Mouse (Mus musculus) heart, embryonic 15.5 days (tissue): ENCODE data around the gene Ythdf1. TPM values are rescaled to one million over a fixed set of nuclear protein-coding genes. Genes with fewer than 3 reads are reported as not detected.

Experiments
- ATAC-seq: fragments of 200-750 bp; cut with Nextera tagmentation; replicated peaks from 2 replicates; pipeline ENCODE4 v1.8.0; 2017; ENCODE audit warnings: low read depth, moderate TSS enrichment; ENCODE audit not compliant: insufficient number of reproducible peaks, insufficient read depth, low FRiP score
- H3K27ac ChIP-seq: fragments of 300-500 bp; sonication (generic); 2 replicates; pipeline ENCODE4 v1.5.1; 2015; ENCODE audit warnings: mild to moderate bottlenecking, inconsistent platforms
- H3K27me3 ChIP-seq: fragments of 300-500 bp; sonication (generic); 2 replicates; pipeline ENCODE4 v1.6.1; 2015; ENCODE audit warnings: inconsistent platforms
- H3K36me3 ChIP-seq: fragments of 300-500 bp; sonication (generic); 2 replicates; pipeline ENCODE4 v1.6.1; 2015; ENCODE audit warnings: mild to moderate bottlenecking, inconsistent platforms
- H3K4me1 ChIP-seq: fragments of 300-500 bp; sonication (generic); replicated peaks from 2 replicates; pipeline ENCODE4 v1.6.1; 2015; ENCODE audit warnings: inconsistent platforms
- H3K4me2 ChIP-seq: fragments of 300-500 bp; sonication (generic); 2 replicates; pipeline ENCODE4 v1.6.1; 2015; ENCODE audit warnings: inconsistent platforms, mild to moderate bottlenecking, moderate library complexity
- H3K4me3 ChIP-seq: fragments of 300-500 bp; sonication (generic); 2 replicates; pipeline ENCODE4 v1.5.1; 2015; ENCODE audit warnings: mild to moderate bottlenecking, inconsistent platforms
- H3K9ac ChIP-seq: fragments of 300-500 bp; sonication (generic); 2 replicates; pipeline ENCODE4 v1.6.1; 2015; ENCODE audit warnings: mild to moderate bottlenecking, inconsistent platforms
- H3K9me3 ChIP-seq: fragments of 300-500 bp; sonication (generic); replicated peaks from 2 replicates; pipeline ENCODE4 v1.6.1; 2016; ENCODE audit warnings: inconsistent platforms
- WGBS: fragments of 180-500 bp; shearing (Covaris S2); methylation state at CpG from one replicate; pipeline ENCODE4 v1.1.7; 2015; ENCODE audit warnings: mixed read lengths; 5-methylcytosine and 5-hydroxymethylcytosine counted together
- microRNA-seq: library from miRNA; unstranded; fragments of <30 nt; microRNA quantifications from one replicate; pipeline ENCODE4, GENCODE M21; 2016
- polyA plus RNA-seq: library from polyadenylated mRNA; unstranded; fragments of >200 nt; fragmentation: Nextera tagmentation; extraction: Ambion mirVana; gene quantifications from 2 replicates; pipeline ENCODE4 v1.2.1, GENCODE M21; 2015

Gene Ythdf1
- polyA plus RNA-seq, 1 experiment from 2014 or later, result 32.9 TPM

GRCm38 (mm10) chr2:180861561-180861960, 59.2 kb downstream of the Ythdf1 start:
- no peak overlapping the region for H3K27ac ChIP-seq
- H3K9ac ChIP-seq, result no peak overlapping the region
- H3K27me3 ChIP-seq, result peaks cover 31% of the 10 kb centered on the region
- no peaks in the 10 kb centered on the region for H3K36me3 ChIP-seq
- H3K9me3 ChIP-seq, result no peaks in the 10 kb centered on the region
- H3K4me3 ChIP-seq, result no peak overlapping the region
- H3K4me1 ChIP-seq, result no peaks in the 10 kb centered on the region
- 81% methylated on average over 12 of the region's 12 CpGs for WGBS
- ATAC-seq, result no peak
- H3K4me2 ChIP-seq, result no peak overlapping the region

DNA sequence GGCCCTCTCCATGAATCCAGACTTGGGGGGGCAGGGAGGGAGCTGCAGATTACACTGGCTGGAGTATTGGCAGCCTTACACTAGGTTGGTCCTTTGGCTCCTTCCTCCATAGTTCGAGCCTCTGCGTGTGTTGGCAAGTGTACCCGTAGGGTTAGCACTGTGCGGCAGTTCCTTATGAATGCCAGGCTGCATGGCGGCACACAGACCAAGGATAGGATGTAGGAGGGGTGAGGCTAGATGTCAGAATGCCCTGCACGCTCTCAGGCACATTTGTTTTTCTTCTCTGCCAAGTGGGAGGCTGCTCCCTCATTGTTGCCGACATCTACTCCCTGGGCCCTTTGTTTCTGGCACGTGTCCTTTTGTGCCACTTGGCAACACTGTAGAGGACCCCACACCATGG, 63.6 kb downstream of the Ythdf1 start:
- no peak for ATAC-seq
- H3K27ac ChIP-seq, result no peak overlapping the region
- H3K9me3 ChIP-seq, result no peaks in the 10 kb centered on the region
- no peaks in the 10 kb centered on the region for H3K36me3 ChIP-seq
- H3K27me3 ChIP-seq, result peaks cover 72% of the 10 kb centered on the region
- no peaks in the 10 kb centered on the region for H3K4me1 ChIP-seq
- H3K4me3 ChIP-seq, result no peak overlapping the region
- WGBS, result 66% methylated on average over 8 of the region's 8 CpGs
- H3K4me2 ChIP-seq, result no peak overlapping the region
- no peak overlapping the region for H3K9ac ChIP-seq

- WGBS, result 11% methylated on average over 13 of the region's 13 CpGs
- Histone ChIP-seq H3K4me1 (no peaks in the 10 kb centered on the region), H3K27ac (no peak overlapping the region), H3K9me3 (no peaks in the 10 kb centered on the region), H3K4me3 (no peak overlapping the region), H3K27me3 (peaks cover 66% of the 10 kb centered on the region), H3K9ac (no peak overlapping the region), H3K4me2 (no peak overlapping the region), H3K36me3 (no peaks in the 10 kb centered on the region)
- no peak for ATAC-seq
Observed at GRCm38 (mm10) chr2:180855005-180855544, 65.7 kb downstream of the Ythdf1 start.

Small RNA genes lying within 50 kb of the gene (microRNA-seq; reads per million reads assigned to microRNA genes)
- not detected for gene Mir124a-3

Other genes starting within 250 kb of the Ythdf1 start
- gene Dido1, start 210.9 kb downstream of the Ythdf1 start, polyA plus RNA-seq, result 14.0 and 19.0 TPM in 2 replicates
- 45.3 and 47.4 TPM in 2 replicates for gene Gid8, start 210.8 kb downstream of the Ythdf1 start, polyA plus RNA-seq
- 0.48 and 1.7 TPM in 2 replicates for gene Slc17a9, start 195.7 kb downstream of the Ythdf1 start, polyA plus RNA-seq
- not detected in 2 replicates for gene Bhlhe23, start 144.0 kb downstream of the Ythdf1 start, polyA plus RNA-seq
- gene Birc7, start 8.1 kb upstream of the Ythdf1 start, polyA plus RNA-seq, result 0.11 TPM in 1 of 2 replicates, not detected in the other
- gene Nkain4, start 33.8 kb upstream of the Ythdf1 start, polyA plus RNA-seq, result 38.2 and 49.5 TPM in 2 replicates
- 71.8 and 92.4 TPM in 2 replicates for gene Arfgap1, start 46.3 kb upstream of the Ythdf1 start, polyA plus RNA-seq
- 0.04 and 0.43 TPM in 2 replicates for gene Col20a1, start 65.6 kb upstream of the Ythdf1 start, polyA plus RNA-seq
- 0.28 and 0.75 TPM in 2 replicates for gene Chrna4, start 122.6 kb upstream of the Ythdf1 start, polyA plus RNA-seq
- 0.03 and 0.65 TPM in 2 replicates for gene Kcnq2, start 214.4 kb upstream of the Ythdf1 start, polyA plus RNA-seq
- 12.1 and 13.2 TPM in 2 replicates for gene Eef1a2, start 236.1 kb upstream of the Ythdf1 start, polyA plus RNA-seq